Mouse (Mus musculus) myocyte (in vitro differentiated cells): ENCODE results near the gene Ttll11.

Experiments
- CEBPB ChIP-seq: IDR thresholded peaks from 2 replicates; pipeline ENCODE4 v1.6.1; 2011; ENCODE audit warnings: mild to moderate bottlenecking, moderate library complexity; ENCODE audit not compliant: poor library complexity, insufficient read depth, severe bottlenecking
- E2F4 ChIP-seq: IDR thresholded peaks from one replicate; pipeline ENCODE4 v1.6.1; 2011; ENCODE audit warnings: mild to moderate bottlenecking, control low read depth, moderate library complexity; ENCODE audit not compliant: insufficient read depth
- MAX ChIP-seq: IDR thresholded peaks from one replicate; pipeline ENCODE4 v1.6.1; 2011; ENCODE audit warnings: low read depth, mild to moderate bottlenecking, control low read depth
- MYOG ChIP-seq, 3 experiments: IDR thresholded peaks; one replicate each; pipeline ENCODE4 v1.6.1; 2011; ENCODE audit warnings: control low read depth in 2 of 3, low read depth in 2 of 3, mild to moderate bottlenecking in 2 of 3; ENCODE audit not compliant: insufficient read length in 2 of 3, control insufficient read depth in 1 of 3, insufficient read depth in 1 of 3
- POLR2A ChIP-seq: IDR thresholded peaks from one replicate; pipeline ENCODE4 v1.6.1; 2011; ENCODE audit warnings: low read depth, mild to moderate bottlenecking, control low read depth, moderate library complexity; ENCODE audit not compliant: insufficient read length
- POLR2AphosphoS2 ChIP-seq: IDR thresholded peaks from one replicate; pipeline ENCODE4 v1.6.1; 2011; ENCODE audit warnings: low read depth, control low read depth; ENCODE audit not compliant: insufficient read length
- REST ChIP-seq: IDR thresholded peaks from one replicate; pipeline ENCODE4 v1.6.1; 2011; ENCODE audit warnings: mild to moderate bottlenecking, control low read depth, moderate library complexity; ENCODE audit not compliant: insufficient read depth, insufficient read length
- SRF ChIP-seq: IDR thresholded peaks from one replicate; pipeline ENCODE4 v1.6.1; 2011; ENCODE audit warnings: low read depth; ENCODE audit not compliant: control insufficient read depth, insufficient read length
- TCF12 ChIP-seq: IDR thresholded peaks from one replicate; pipeline ENCODE4 v1.6.1; 2011; ENCODE audit warnings: mild to moderate bottlenecking, control low read depth; ENCODE audit not compliant: poor library complexity, insufficient read depth, severe bottlenecking
- TCF3 ChIP-seq: IDR thresholded peaks from one replicate; pipeline ENCODE4 v1.6.1; 2011; ENCODE audit warnings: low read depth, control low read depth; ENCODE audit not compliant: insufficient read length
- USF1 ChIP-seq: IDR thresholded peaks from one replicate; pipeline ENCODE4 v1.6.1; 2011; ENCODE audit warnings: low read depth, mild to moderate bottlenecking, control low read depth, moderate library complexity

- TF ChIP-seq POLR2A: no peak
- no peak for TF ChIP-seq TCF12
- TF ChIP-seq TCF3: no peak
- TF ChIP-seq MAX: no peak
- no peak for TF ChIP-seq REST
- TF ChIP-seq MYOG (IDR thresholded peaks at IDR 0.05; ENCODE audit: control insufficient read depth in 1 of 3, insufficient read depth in 1 of 3, insufficient read length in 2 of 3, low read depth in 2 of 3): no peak
- TF ChIP-seq E2F4: no peak
- no peak for TF ChIP-seq USF1
- TF ChIP-seq CEBPB: no peak
- TF ChIP-seq POLR2AphosphoS2: no peak
- TF ChIP-seq SRF: no peak
Observed at GRCm38 (mm10) chr2:35723691-35724090, 256.0 kb downstream of the Ttll11 start.
